Mouse (Mus musculus) thymus, adult 2 months (tissue): ENCODE results near the gene Trappc2l. TPM values are rescaled to one million over a fixed set of nuclear protein-coding genes. Genes with fewer than 3 reads are reported as not detected.

Experiments
- DNase-seq: peaks from one replicate; pipeline ENCODE4 v3.0.0; 2021
- H3K27ac ChIP-seq: fragments of 200-500 bp; 2 replicates; pipeline ENCODE4 v1.5.1; 2012; ENCODE audit warnings: low read length, control low read depth; ENCODE audit not compliant: control insufficient read depth, insufficient read depth
- H3K27me3 ChIP-seq: fragments of 200-500 bp; 2 replicates; pipeline ENCODE4 v1.6.1; 2012; ENCODE audit warnings: mild to moderate bottlenecking, low read length, moderate library complexity, mixed read lengths; ENCODE audit not compliant: control insufficient read depth, insufficient read depth
- H3K36me3 ChIP-seq: fragments of 200-500 bp; 2 replicates; pipeline ENCODE4 v1.6.1; 2012; ENCODE audit warnings: mild to moderate bottlenecking, low read length, moderate library complexity; ENCODE audit not compliant: control insufficient read depth, insufficient read depth
- H3K4me1 ChIP-seq: fragments of 200-500 bp; replicated peaks from 2 replicates; pipeline ENCODE4 v1.6.1; 2012; ENCODE audit warnings: low read length; ENCODE audit not compliant: control insufficient read depth, insufficient read depth
- H3K4me3 ChIP-seq: fragments of 200-500 bp; 2 replicates; pipeline ENCODE4 v1.5.1; 2012; ENCODE audit warnings: mild to moderate bottlenecking, low read length, control low read depth, moderate library complexity; ENCODE audit not compliant: control insufficient read depth, insufficient read depth
- CTCF ChIP-seq: fragments of 200-500 bp; IDR thresholded peaks from 2 replicates; pipeline ENCODE4 v1.5.1; 2012; ENCODE audit warnings: mild to moderate bottlenecking, control low read depth, low read length, moderate library complexity, borderline replicate concordance; ENCODE audit not compliant: control insufficient read depth, poor library complexity, insufficient read depth; ENCODE audit errors: extremely low read depth
- POLR2A ChIP-seq: fragments of 200-500 bp; IDR thresholded peaks from 2 replicates; pipeline ENCODE4 v1.6.1; 2012; ENCODE audit warnings: mild to moderate bottlenecking, low read length, control low read depth, moderate library complexity; ENCODE audit not compliant: control insufficient read depth, poor library complexity, insufficient read depth; ENCODE audit errors: extremely low read depth
- WGBS: fragments of 180-500 bp; shearing (Covaris S2); methylation state at CpG from one replicate; pipeline ENCODE4 v1.1.7; 2018; 5-methylcytosine and 5-hydroxymethylcytosine counted together
- polyA plus RNA-seq: library from polyadenylated mRNA; depleted of rRNA; stranded (reverse); fragments of >200 nt; gene quantifications from 2 replicates; pipeline ENCODE4 v1.2.3, GENCODE M21; 2012; rRNA removed

The Trappc2l gene
- 104 and 133 TPM in 2 replicates for polyA plus RNA-seq

DNA sequence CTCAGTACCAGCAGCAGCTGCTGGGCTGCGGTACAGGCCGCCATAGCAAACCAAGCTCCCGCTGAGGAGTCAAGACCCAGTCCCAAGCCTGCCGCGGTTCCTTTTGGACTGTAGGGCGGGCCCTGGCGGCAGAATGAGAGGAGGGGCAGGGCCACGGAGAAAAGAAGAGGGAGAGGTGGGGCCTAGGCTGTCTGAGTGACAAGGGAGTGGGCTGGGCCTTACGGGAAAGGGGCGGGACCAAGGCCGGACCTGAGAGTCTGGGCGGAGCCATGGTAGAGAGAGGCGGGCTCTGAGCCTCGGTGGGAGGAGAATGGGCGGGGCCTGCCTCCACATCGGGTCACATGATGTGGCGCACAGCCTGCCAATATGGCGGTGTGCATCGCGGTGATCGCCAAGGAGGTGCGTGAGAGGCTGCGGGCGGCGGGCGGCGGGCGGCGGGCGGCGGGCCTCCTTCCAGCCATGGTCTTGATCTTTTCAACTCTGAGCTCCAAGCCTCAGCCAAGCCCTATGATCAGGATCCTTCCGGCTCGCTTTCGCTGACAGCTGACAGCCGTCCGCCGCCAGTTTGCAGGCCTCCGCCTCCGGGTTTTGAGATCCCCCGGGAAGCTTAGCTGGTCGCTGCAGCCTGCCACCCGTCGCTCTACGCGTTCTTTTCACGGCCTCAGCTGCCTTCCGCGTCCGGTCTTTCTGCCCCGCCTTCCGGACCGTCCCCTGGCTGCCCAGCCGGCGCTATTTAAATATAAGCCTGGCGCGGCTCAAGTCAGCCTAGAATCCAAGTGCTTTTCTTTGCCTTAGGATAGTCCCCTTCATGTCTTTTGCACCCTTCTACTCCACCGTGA lies at the start of gene Trappc2l, which contains the start of gene Galns:
Trappc2l (plus strand) TSS at position 346 of the 839 bp plus-strand sequence.
Galns (minus strand) TSS at position 169 of the 839 bp plus-strand sequence.
- peak; percentile 96 for DNase-seq

DNA sequence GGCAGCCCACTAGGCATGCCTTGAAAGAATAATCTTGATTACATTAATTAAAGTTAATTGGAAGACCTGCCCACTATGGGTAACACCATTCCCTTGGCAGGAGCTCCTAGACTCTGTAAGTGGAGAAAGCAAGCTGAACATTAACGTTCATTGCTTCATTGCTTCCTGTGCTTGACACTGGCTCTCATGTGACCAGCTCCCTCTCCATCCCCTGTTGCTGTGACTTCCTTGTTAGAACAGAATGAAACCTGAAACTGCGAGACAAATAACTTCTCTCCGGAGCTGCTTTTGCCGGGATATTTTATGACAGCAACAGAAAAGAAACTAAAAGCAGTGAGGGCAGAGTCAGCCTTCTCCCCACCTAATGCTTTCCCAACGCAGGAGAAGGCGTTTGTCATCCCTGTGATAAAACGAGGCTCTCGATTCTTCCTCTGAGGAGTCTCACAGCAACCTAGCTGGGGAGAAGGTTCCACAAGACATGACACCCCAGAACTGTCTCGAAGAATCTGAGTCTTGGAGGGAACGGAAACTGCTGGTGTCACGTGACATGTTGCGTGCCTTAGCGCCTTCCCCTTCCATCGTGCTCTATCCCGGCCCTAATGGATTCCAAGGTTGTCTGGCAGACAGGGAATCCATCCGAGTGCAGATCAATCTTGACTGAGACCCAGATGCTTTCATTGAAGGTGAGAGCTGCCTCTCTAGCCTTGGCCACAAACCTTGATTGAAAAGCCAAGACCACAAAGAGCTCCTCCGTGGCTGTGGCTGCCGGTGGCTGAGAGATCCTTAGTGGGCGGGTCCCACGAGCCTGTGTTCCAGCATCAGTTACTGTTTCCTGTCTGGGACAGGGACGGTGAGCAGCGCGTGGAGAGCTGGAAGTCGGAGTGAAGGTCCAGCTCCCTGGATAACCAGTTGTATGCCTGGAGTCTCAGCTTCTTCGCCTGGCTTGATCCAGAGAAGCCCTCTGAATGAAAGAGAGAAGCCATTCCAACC lies 46.8 kb upstream of the Trappc2l start:
- Histone ChIP-seq H3K4me1 (peaks cover 36% of the 10 kb centered on the region), H3K4me3 (no peak overlapping the region; the same call in 1 of the 2 replicates), H3K27ac (peak overlapping the region; percentile 63), H3K27me3 (no peaks in the 10 kb centered on the region), H3K36me3 (no peaks in the 10 kb centered on the region; the same call in 1 of the 2 replicates)
- WGBS, result 63% methylated on average over 25 of the region's 25 CpGs
- no peak for TF ChIP-seq POLR2A
- no peak for TF ChIP-seq CTCF
- DNase-seq, result no peak

More for the DNA sequence above, at the start of gene Trappc2l, which contains the start of gene Galns:
- TF ChIP-seq CTCF, result peak; percentile 68; the same call in 1 of the 2 replicates
- peak; percentile 72; the same call in 1 of the 2 replicates for TF ChIP-seq POLR2A
- Histone ChIP-seq H3K4me1 (peaks cover 2% of the 10 kb centered on the region; the same call in 1 of the 2 replicates), H3K27me3 (no peaks in the 10 kb centered on the region), H3K36me3 (no peaks in the 10 kb centered on the region), H3K4me3 (peak within 1 kb of the TSS; percentile 76), H3K27ac (peak within 1 kb of the TSS; percentile 66; the same call in 1 of the 2 replicates)
- under 1% methylated on average over 57 of the region's 57 CpGs for whole genome bisulfite sequencing

- Histone ChIP-seq H3K4me1 (peaks cover 24% of the 10 kb centered on the region), H3K36me3 (peaks cover 15% of the 10 kb centered on the region), H3K27me3 (no peaks in the 10 kb centered on the region), H3K4me3 (peak overlapping the region; percentile 62), H3K27ac (peak overlapping the region; percentile 32; the same call in 1 of the 2 replicates)
- no peak for DNase-seq
- no peak for TF ChIP-seq CTCF
- no peak for TF ChIP-seq POLR2A
- WGBS, result 51% methylated on average over 6 of the region's 6 CpGs
Observed at GRCm38 (mm10) chr8:122566766-122567165, 44.7 kb upstream of the Trappc2l start.

DNA sequence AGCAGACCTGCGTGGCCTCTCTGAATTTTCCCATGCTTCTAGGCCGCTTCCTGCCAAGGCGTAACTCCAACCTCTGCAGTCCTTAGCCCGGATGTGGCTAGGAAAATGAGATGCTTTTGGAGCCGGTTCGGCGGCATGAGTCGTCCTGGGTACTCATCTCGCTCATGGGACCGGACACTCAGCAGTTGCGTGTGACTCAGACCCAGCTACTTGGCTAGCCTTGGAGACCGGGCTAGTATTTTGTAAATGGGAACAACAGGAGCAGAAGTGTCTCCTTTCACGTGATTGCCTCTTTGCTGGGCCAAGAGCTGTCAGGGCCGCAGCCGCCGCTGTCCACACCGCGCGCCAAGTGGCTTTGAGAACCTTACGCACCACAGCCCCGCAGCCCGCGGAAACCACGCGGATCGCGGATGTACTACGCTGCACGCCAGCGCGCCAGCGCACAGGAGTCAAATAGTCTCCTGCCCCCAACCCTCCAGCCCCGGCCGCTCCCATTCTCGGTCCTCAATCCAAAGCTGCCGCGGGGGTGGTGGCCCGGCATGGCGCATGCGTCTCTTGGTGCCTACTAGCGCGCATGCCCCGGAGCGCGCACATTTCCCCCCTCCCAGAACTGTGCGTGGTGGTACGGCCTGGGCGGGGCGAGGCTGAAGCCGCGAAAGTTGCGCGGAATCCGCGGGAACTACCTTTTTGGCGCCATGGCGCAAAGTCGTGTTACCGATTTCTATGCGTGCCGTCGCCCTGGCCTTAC lies 43.9 kb upstream of the Trappc2l start, which contains the start of gene Cdt1:
Cdt1 (plus strand) TSS at position 655 of the 748 bp plus-strand sequence.
- Histone ChIP-seq H3K4me1 (peaks cover 24% of the 10 kb centered on the region), H3K36me3 (peaks cover 23% of the 10 kb centered on the region), H3K4me3 (peak within 1 kb of the TSS; percentile 62), H3K27me3 (no peaks in the 10 kb centered on the region), H3K27ac (peak within 1 kb of the TSS; percentile 67)
- TF ChIP-seq CTCF (0 out of 2 replicates have a peak, but pooled peaks have one; percentile 12), POLR2A (peak; percentile 54; the same call in 1 of the 2 replicates)
- whole genome bisulfite sequencing, result under 1% methylated on average over 62 of the region's 62 CpGs
- peak; percentile 96 for DNase-seq

DNA sequence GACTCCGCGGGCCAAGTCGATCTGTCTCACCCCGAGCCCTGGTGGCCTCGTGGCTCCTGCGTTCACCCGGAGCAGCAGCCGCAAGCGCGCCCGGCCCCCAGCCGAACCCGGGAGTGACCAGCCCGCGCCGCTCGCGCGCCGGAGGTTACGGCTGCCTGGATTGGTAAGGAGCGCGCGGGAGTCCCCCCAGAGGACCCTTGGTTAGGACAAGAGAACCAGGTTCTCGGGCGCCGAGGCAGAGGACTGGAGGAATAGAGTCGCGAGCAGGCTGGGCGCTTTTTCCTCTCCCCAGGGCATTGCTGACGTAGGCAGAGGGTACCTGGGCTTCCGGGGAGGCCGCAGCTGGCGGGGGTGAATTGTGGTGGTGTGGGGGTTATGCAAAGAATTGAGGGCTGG lies 43.3 kb upstream of the Trappc2l start:
- under 1% methylated on average over 34 of the region's 34 CpGs for WGBS
- H3K27ac ChIP-seq, result peak overlapping the region; percentile 67
- peak overlapping the region; percentile 62 for H3K4me3 ChIP-seq
- no peak for TF ChIP-seq CTCF
- no peak for TF ChIP-seq POLR2A
- peaks cover 24% of the 10 kb centered on the region for H3K4me1 ChIP-seq
- peaks cover 24% of the 10 kb centered on the region for H3K36me3 ChIP-seq
- no peaks in the 10 kb centered on the region for H3K27me3 ChIP-seq
- DNase-seq, result peak; percentile 68

GRCm38 (mm10) chr8:122568881-122569309 lies 42.5 kb upstream of the Trappc2l start:
- Histone ChIP-seq H3K4me1 (peaks cover 24% of the 10 kb centered on the region), H3K36me3 (peaks cover 24% of the 10 kb centered on the region), H3K4me3 (peak overlapping the region; percentile 21)

More at GRCm38 (mm10) chr8:122568881-122569309, 42.5 kb upstream of the Trappc2l start:
- DNase-seq, result peak; percentile 63
- Histone ChIP-seq H3K27me3 (no peaks in the 10 kb centered on the region), H3K27ac (no peak overlapping the region)
- TF ChIP-seq CTCF (no peak), POLR2A (no peak)
- 43% methylated on average over 10 of the region's 10 CpGs for WGBS
